Mouse (Mus musculus) embryonic facial prominence, embryonic 13.5 days (tissue): ENCODE results near the gene Tmem171. TPM values are rescaled to one million over a fixed set of nuclear protein-coding genes. Genes with fewer than 3 reads are reported as not detected.

Experiments used
- ATAC-seq: fragments of 200-750 bp; cut with Nextera tagmentation; 2 replicates; pipeline ENCODE4 v1.8.0; 2017; ENCODE audit warnings: low read depth; ENCODE audit not compliant: insufficient number of reproducible peaks, insufficient read depth, low FRiP score, low TSS enrichment
- H3K27ac ChIP-seq: fragments of 300-500 bp; sonication (generic); 2 replicates; pipeline ENCODE4 v1.5.1; 2015; ENCODE audit warnings: moderate library complexity, mild to moderate bottlenecking, inconsistent platforms
- H3K27me3 ChIP-seq: fragments of 300-500 bp; sonication (generic); 2 replicates; pipeline ENCODE4 v1.6.1; 2015; ENCODE audit warnings: mild to moderate bottlenecking, inconsistent platforms
- H3K36me3 ChIP-seq: fragments of 300-500 bp; sonication (generic); 2 replicates; pipeline ENCODE4 v1.6.1; 2015; ENCODE audit warnings: mild to moderate bottlenecking, inconsistent platforms
- H3K4me1 ChIP-seq: fragments of 300-500 bp; sonication (generic); 2 replicates; pipeline ENCODE4 v1.6.1; 2015; ENCODE audit warnings: inconsistent platforms
- H3K4me2 ChIP-seq: fragments of 300-500 bp; sonication (generic); 2 replicates; pipeline ENCODE4 v1.6.1; 2015; ENCODE audit warnings: moderate library complexity, mild to moderate bottlenecking, inconsistent platforms
- H3K4me3 ChIP-seq: fragments of 300-500 bp; sonication (generic); 2 replicates; pipeline ENCODE4 v1.5.1; 2015; ENCODE audit warnings: mild to moderate bottlenecking, inconsistent platforms
- H3K9ac ChIP-seq: fragments of 300-500 bp; sonication (generic); 2 replicates; pipeline ENCODE4 v1.6.1; 2015; ENCODE audit warnings: mild to moderate bottlenecking, inconsistent platforms
- H3K9me3 ChIP-seq: fragments of 300-500 bp; sonication (generic); 2 replicates; pipeline ENCODE4 v1.6.1; 2016; ENCODE audit warnings: inconsistent platforms
- WGBS: fragments of 180-500 bp; shearing (Covaris S2); methylation state at CpG from one replicate; pipeline ENCODE4 v1.1.7; 2015; ENCODE audit warnings: mixed read lengths; 5-methylcytosine and 5-hydroxymethylcytosine counted together
- polyA plus RNA-seq: library from polyadenylated mRNA; unstranded; fragments of >200 nt; fragmentation: Nextera tagmentation; extraction: Ambion mirVana; gene quantifications from 2 replicates; pipeline ENCODE4 v1.2.1, GENCODE M21; 2015

The Tmem171 gene
- polyA plus RNA-seq, 1 experiment from 2014 or later = 0.35 TPM

DNA sequence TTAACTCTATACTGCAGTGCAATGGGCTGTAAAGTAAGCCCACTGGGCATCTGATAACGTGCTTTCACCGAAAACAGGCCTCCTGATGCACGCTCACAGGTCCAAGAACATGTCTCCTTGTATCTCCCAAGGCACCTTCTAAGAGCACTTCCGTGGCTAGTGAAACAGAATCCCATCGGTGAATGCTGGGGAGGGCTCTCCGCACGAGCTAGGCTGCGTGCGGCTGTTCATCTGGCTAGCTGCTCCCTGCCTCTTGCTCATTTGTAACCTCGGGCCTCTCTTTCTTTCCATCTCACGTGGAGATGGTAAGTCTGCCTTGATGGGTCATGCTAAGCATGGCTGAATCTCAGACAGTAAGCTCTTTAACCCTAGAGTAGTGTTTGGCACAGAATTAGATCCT, 3.7 kb downstream of the Tmem171 start:
- Histone ChIP-seq H3K27ac (no peak overlapping the region), H3K4me2 (no peak overlapping the region), H3K9ac (no peak overlapping the region), H3K4me3 (no peak overlapping the region), H3K27me3 (peaks cover 29% of the 10 kb centered on the region), H3K9me3 (no peaks in the 10 kb centered on the region), H3K36me3 (no peaks in the 10 kb centered on the region), H3K4me1 (peaks cover 17% of the 10 kb centered on the region)
- no peak for ATAC-seq
- WGBS = 88% methylated on average over 11 of the region's 11 CpGs

DNA sequence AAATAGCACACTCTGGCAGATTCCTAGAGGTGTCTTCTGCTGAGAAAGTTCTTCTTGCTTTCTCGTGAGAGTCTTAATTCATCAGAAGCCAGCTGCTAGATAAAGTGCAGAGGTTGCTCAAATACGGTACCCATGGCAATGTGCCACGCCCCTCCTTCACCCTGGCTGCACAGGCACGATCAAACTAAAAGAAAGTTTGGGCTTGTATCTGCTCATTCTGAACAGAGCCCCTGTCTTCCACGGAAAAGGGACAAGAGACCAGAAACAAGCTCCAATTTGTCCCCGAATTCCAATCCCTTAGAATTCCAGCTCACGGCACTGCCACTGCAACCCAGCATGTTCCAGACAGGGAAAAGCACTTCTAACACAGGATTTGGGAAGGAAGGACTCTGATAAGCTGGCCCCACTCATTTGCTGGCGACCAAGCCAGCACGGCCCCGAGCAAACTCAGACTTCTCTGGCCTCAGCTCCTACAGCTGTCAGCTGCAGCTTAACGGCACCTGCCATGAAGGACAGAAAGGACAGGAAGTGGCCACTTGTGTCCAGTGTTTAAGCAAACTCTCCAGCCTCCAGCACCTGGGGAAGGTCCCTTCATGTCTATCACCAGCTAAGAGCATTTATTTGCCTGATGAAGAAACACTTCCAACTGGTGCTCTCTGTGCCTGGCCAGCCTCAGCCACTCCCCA, 4.9 kb downstream of the Tmem171 start:
- Histone ChIP-seq H3K4me2 (no peak overlapping the region), H3K9ac (no peak overlapping the region), H3K4me3 (no peak overlapping the region), H3K27me3 (peaks cover 17% of the 10 kb centered on the region), H3K9me3 (no peaks in the 10 kb centered on the region), H3K36me3 (no peaks in the 10 kb centered on the region), H3K4me1 (peaks cover 9% of the 10 kb centered on the region), H3K27ac (no peak overlapping the region)
- WGBS = 66% methylated on average over 11 of the region's 11 CpGs
- ATAC-seq = no peak

DNA sequence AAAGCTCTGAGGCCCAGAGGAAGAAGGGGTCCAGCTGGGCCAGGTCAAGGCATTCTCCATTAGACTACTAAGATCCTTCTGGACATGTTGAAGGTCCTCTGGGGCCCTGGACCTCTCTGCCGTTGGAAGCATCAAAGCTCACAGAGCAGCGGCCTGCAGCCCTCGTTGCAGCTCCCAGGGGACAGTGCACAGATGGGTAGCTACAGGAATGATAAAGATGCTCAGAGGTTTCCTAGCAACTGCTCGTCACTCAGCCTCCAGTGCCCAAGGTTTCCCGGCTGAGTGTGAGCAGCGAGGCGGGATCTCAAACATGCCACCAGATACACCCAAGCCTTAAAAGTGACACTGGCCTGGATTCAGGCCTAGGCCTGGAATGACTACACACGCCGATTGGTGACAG, 6.7 kb downstream of the Tmem171 start:
- H3K4me2 ChIP-seq = no peak overlapping the region
- no peaks in the 10 kb centered on the region; the same call in 1 of the 2 replicates for H3K27me3 ChIP-seq
- no peak for ATAC-seq
- WGBS = 69% methylated on average over 9 of the region's 9 CpGs
- no peak overlapping the region for H3K9ac ChIP-seq
- H3K27ac ChIP-seq = no peak overlapping the region
- H3K36me3 ChIP-seq = no peaks in the 10 kb centered on the region
- H3K4me1 ChIP-seq = peaks cover 6% of the 10 kb centered on the region; the same call in 1 of the 2 replicates
- no peaks in the 10 kb centered on the region for H3K9me3 ChIP-seq
- H3K4me3 ChIP-seq = no peak overlapping the region

GRCm38 (mm10) chr13:98684144-98684900, 10.3 kb downstream of the Tmem171 start:
- H3K9ac ChIP-seq = no peak overlapping the region
- no peaks in the 10 kb centered on the region for H3K27me3 ChIP-seq
- H3K4me2 ChIP-seq = no peak overlapping the region
- 74% methylated on average over 9 of the region's 9 CpGs for WGBS
- H3K36me3 ChIP-seq = no peaks in the 10 kb centered on the region
- H3K9me3 ChIP-seq = no peaks in the 10 kb centered on the region
- H3K4me1 ChIP-seq = peaks cover 7% of the 10 kb centered on the region
- H3K27ac ChIP-seq = no peak overlapping the region
- no peak for ATAC-seq
- H3K4me3 ChIP-seq = no peak overlapping the region

DNA sequence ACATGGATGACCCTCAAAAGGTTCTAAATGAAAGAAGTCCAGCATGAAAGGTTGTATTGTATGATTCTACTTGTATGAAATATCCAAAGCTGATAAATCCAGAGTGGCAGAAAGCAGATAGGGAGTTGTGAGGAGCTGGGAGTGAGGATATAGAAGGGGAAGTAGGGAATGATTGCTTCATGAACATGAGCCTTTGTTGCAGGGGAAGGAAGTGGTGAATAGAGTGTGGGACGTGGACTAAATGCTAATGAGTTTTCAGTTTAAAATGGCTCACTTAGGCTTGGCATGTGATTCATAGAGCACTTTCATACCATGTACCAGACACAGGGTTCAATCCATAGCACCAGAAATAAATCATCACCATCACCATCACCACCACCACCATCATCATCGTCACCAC, 11.2 kb downstream of the Tmem171 start:
- H3K27me3 ChIP-seq = no peaks in the 10 kb centered on the region
- H3K9ac ChIP-seq = no peak overlapping the region
- H3K4me3 ChIP-seq = no peak overlapping the region
- H3K4me2 ChIP-seq = no peak overlapping the region
- H3K4me1 ChIP-seq = peaks cover 7% of the 10 kb centered on the region
- H3K9me3 ChIP-seq = no peaks in the 10 kb centered on the region
- no peak for ATAC-seq
- 86% methylated on average over 2 of the region's 2 CpGs for WGBS
- H3K36me3 ChIP-seq = no peaks in the 10 kb centered on the region
- no peak overlapping the region for H3K27ac ChIP-seq

DNA sequence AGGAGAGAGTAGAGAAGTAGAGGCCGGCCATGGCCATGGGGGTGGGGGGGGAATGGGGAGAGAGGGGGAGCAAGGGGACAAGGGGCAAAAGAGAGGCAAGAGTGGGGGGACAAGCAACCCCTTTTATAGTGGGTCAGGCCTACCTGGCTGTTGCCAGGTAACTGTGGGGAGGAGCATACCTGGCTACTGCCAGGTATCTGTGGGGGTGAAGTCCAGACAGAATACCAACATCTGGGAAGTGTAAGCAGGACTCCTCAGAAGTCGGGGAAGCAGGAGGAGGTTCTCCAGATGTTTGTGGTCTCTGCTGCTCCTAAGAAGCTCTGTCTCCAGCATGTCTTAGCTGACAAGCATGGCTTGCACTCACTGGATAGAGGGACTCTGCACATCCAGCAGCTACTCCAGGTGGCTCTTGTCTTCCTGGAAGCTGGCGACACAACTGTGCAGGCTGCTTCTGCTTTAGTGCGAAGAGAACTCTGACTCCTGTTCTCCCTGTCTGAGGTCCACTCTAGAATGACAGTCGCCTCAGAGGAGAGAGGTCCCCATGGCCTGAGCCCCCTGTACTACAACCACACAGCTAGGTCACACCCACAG, 14.1 kb downstream of the Tmem171 start:
- Histone ChIP-seq H3K27ac (no peak overlapping the region), H3K27me3 (no peaks in the 10 kb centered on the region), H3K4me1 (peaks cover 7% of the 10 kb centered on the region), H3K9me3 (no peaks in the 10 kb centered on the region), H3K4me2 (no peak overlapping the region), H3K4me3 (no peak overlapping the region), H3K9ac (no peak overlapping the region), H3K36me3 (no peaks in the 10 kb centered on the region)
- ATAC-seq = no peak
- 79% methylated on average over 5 of the region's 5 CpGs for WGBS

DNA sequence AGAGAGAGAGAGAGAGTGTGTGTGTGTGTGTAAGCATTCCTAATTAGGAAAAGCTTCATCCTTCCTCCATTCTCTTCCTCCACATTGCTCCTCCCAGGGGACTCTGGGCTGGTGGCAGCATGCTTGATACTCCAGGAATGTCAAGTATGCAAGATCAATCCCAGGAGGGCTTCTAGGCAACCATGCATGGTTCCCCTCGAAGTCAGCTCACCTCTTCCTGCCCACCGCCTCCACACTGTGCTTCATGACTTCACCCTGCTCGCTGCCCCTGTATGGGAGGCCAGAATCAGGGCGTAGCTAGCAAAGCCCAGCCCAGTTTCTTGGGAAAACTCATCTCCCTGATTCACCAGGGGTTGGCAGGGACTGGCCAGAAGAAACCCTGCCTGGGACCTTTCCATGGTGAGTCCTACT, 15.0 kb downstream of the Tmem171 start:
- no peak overlapping the region for H3K9ac ChIP-seq
- no peak overlapping the region for H3K4me2 ChIP-seq
- no peak overlapping the region for H3K27ac ChIP-seq
- no peaks in the 10 kb centered on the region for H3K9me3 ChIP-seq
- H3K36me3 ChIP-seq = no peaks in the 10 kb centered on the region
- no peak overlapping the region for H3K4me3 ChIP-seq
- H3K27me3 ChIP-seq = no peaks in the 10 kb centered on the region
- ATAC-seq = no peak
- 31% methylated on average over 4 of the region's 4 CpGs for WGBS
- peaks cover 7% of the 10 kb centered on the region for H3K4me1 ChIP-seq

DNA sequence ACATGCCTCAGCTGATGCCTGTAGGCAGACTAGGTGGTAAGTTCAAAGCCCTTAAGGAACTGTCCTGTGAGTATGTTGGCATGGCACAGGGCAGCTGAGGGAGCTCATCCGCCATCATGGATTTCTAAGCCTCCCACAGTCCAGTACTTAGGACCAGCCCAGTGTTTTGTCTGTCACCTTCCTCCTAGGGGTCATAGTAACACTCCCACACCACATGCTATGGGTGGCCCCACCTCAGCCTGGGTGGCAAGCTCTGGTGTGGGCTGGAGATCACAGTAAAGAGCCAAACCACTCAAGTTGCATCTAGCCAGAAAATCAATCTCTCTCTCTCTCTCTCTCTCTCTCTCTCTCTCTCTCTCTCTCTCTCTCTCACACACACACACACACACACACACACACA, 15.4 kb downstream of the Tmem171 start:
- no peak overlapping the region for H3K4me2 ChIP-seq
- 93% methylated on average over 1 of the region's 1 CpGs for WGBS
- H3K36me3 ChIP-seq = no peaks in the 10 kb centered on the region
- peaks cover 7% of the 10 kb centered on the region for H3K4me1 ChIP-seq
- H3K4me3 ChIP-seq = no peak overlapping the region
- ATAC-seq = no peak
- no peaks in the 10 kb centered on the region for H3K9me3 ChIP-seq
- no peak overlapping the region for H3K9ac ChIP-seq
- H3K27ac ChIP-seq = no peak overlapping the region
- H3K27me3 ChIP-seq = no peaks in the 10 kb centered on the region

- H3K27me3 ChIP-seq = no peaks in the 10 kb centered on the region
- no peak overlapping the region for H3K4me2 ChIP-seq
- H3K9me3 ChIP-seq = no peaks in the 10 kb centered on the region
- 76% methylated on average over 4 of the region's 4 CpGs for WGBS
- H3K4me3 ChIP-seq = no peak overlapping the region
- no peak for ATAC-seq
- H3K36me3 ChIP-seq = no peaks in the 10 kb centered on the region
- no peak overlapping the region for H3K27ac ChIP-seq
- H3K4me1 ChIP-seq = no peaks in the 10 kb centered on the region
- H3K9ac ChIP-seq = no peak overlapping the region
These were observed 20.7 kb downstream of the Tmem171 start for GRCm38 (mm10) chr13:98673922-98674321.

- Histone ChIP-seq H3K36me3 (no peaks in the 10 kb centered on the region), H3K27ac (no peak overlapping the region), H3K9me3 (no peaks in the 10 kb centered on the region), H3K4me1 (0 out of 2 replicates have a peak, but pooled peaks cover 3% of the 10 kb centered on the region), H3K9ac (no peak overlapping the region), H3K4me3 (no peak overlapping the region), H3K27me3 (no peaks in the 10 kb centered on the region), H3K4me2 (no peak overlapping the region)
- no peak for ATAC-seq
- 67% methylated on average over 3 of the region's 3 CpGs for WGBS
These were observed 25.3 kb downstream of the Tmem171 start for GRCm38 (mm10) chr13:98669296-98669695.

DNA sequence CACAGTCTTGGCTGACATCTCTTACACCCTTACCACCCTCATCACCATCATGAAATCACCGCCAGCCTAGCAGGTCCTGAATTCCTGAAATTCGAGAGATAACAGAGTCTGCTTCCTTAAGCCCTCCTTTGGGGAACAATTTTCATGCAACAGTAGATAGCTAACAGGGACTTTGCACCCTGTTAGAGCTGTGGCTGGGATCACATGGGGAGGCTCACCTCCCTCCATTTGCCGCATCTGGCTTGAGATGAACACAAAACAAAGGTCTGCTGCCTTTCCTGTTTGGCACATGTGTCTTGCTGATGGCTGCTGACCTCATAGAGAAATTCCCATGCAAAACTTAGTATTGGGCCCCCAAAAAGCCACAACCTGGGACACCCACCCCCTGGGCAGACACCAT, 27.3 kb downstream of the Tmem171 start:
- H3K9me3 ChIP-seq = 0 out of 2 replicates have a peak, but pooled peaks cover 2% of the 10 kb centered on the region
- H3K4me3 ChIP-seq = no peak overlapping the region
- no peak overlapping the region for H3K9ac ChIP-seq
- 65% methylated on average over 3 of the region's 3 CpGs for WGBS
- no peak overlapping the region for H3K27ac ChIP-seq
- H3K4me1 ChIP-seq = 0 out of 2 replicates have a peak, but pooled peaks cover 3% of the 10 kb centered on the region
- no peak overlapping the region for H3K4me2 ChIP-seq
- no peak for ATAC-seq
- H3K36me3 ChIP-seq = no peaks in the 10 kb centered on the region
- no peaks in the 10 kb centered on the region for H3K27me3 ChIP-seq

DNA sequence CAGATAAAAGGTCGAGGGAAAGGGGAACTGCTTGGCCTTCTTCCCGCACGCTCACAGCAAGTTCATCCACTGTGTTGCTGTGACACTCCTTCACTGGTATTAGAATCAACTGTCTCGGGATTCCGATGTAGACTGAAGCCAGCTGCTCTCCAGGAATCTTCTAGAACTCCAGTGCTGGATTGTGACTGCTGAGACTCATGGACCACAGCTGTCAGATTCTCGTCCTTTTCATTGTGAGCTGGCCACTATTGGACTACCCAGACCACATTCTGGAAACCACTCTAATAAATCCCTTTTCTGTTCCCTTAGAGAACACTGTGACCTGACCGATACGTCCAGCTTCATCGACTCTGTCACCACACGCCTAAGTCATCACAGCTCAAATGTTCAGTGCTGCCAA, 29.4 kb downstream of the Tmem171 start:
- no peak for ATAC-seq
- no peak overlapping the region for H3K4me2 ChIP-seq
- no peak overlapping the region for H3K9ac ChIP-seq
- WGBS = 88% methylated on average over 10 of the region's 10 CpGs
- H3K36me3 ChIP-seq = no peaks in the 10 kb centered on the region
- H3K9me3 ChIP-seq = 0 out of 2 replicates have a peak, but pooled peaks cover 5% of the 10 kb centered on the region
- no peak overlapping the region for H3K4me3 ChIP-seq
- no peak overlapping the region for H3K27ac ChIP-seq
- 0 out of 2 replicates have a peak, but pooled peaks cover 3% of the 10 kb centered on the region for H3K4me1 ChIP-seq
- no peaks in the 10 kb centered on the region for H3K27me3 ChIP-seq
